ENCODE assay signal across 23 mouse cellular contexts in genomic region chr10:61305928-61306590, GRCm38 (mm10). TPM values are rescaled to one million over a fixed set of nuclear protein-coding genes. Genes with fewer than 3 reads are reported as not detected.
DNase-seq lines count a peak whose midpoint lies in the region; TF ChIP-seq lines count a peak whose summit lies in the region.
"Had no signal": no experiment of that assay in that cellular context is flagged by ENCODE, and none has a peak within 500 bp of the region (broad histone marks: within the 10 kb centered on the region; RNA-seq: fewer than 3 reads in every experiment).

No protein-coding gene starts in this region.

- WGBS in thymus, adult 2 months: 7% methylated on average over 13 of the region's 13 CpGs

- no peak for TF ChIP-seq CTCF in thymus, adult 2 months (IDR thresholded peaks at IDR 0.05; ENCODE audit: borderline replicate concordance, control insufficient read depth, extremely low read depth, insufficient read depth, low read length, poor library complexity)

- H3K27ac ChIP-seq in thymus, adult 2 months (ENCODE audit: control insufficient read depth, insufficient read depth, low read length): peak overlapping the region; percentile 27; the same call in 1 of the 2 replicates
- H3K27ac ChIP-seq: forebrain, embryonic 13.5 days; hindbrain, postnatal 0 days; limb, embryonic 15.5 days; midbrain, embryonic 12.5 days had no signal

- DNase-seq in spleen, postnatal 36 days (ENCODE audit: low spot score in 2 of 2): peak; percentile 23 to 26
- no peak for DNase-seq in spleen, adult 18-20 months
- peak; percentile 22 for DNase-seq in induced T-regulatory cell, adult 2 months (ENCODE audit: low read depth)
- DNase-seq in thymus, adult 2 months: peak; percentile 53
- DNase-seq in adrenal gland, postnatal 36 days: no peak
- no peak for DNase-seq in embryo, embryonic 9.5 days (ENCODE audit: extremely low spot score)
- DNase-seq in B cell, adult 2 months: no peak
- no peak for DNase-seq in adrenal gland, adult 8-10 months
- DNase-seq: adrenal gland, postnatal 10 days; cerebellum, adult 18-20 months; heart, postnatal 14 days; kidney, adult 8-10 months; kidney, postnatal 36 days had no signal

- no peaks in the 10 kb centered on the region for H3K36me3 ChIP-seq in thymus, adult 2 months (ENCODE audit: control insufficient read depth, insufficient read depth, low read length)
- H3K36me3 ChIP-seq: G1E; limb, embryonic 15.5 days; midbrain, embryonic 12.5 days had no signal

- H3K27me3 ChIP-seq in thymus, adult 2 months (ENCODE audit: control insufficient read depth, insufficient read depth, low read length): no peaks in the 10 kb centered on the region
- H3K27me3 ChIP-seq: forebrain, embryonic 13.5 days; limb, embryonic 15.5 days; midbrain, embryonic 12.5 days had no signal

- H3K4me1 ChIP-seq in thymus, adult 2 months (replicated peaks; ENCODE audit: control insufficient read depth, insufficient read depth, low read length): peaks cover 18% of the 10 kb centered on the region
- H3K4me1 ChIP-seq: forebrain, embryonic 13.5 days; midbrain, embryonic 12.5 days had no signal

- H3K4me3 ChIP-seq in thymus, adult 2 months (ENCODE audit: control insufficient read depth, insufficient read depth, low read length): no peak overlapping the region
- H3K4me3 ChIP-seq: forebrain, embryonic 13.5 days; limb, embryonic 15.5 days; midbrain, embryonic 12.5 days had no signal

- no peak for TF ChIP-seq POLR2A in thymus, adult 2 months (IDR thresholded peaks at IDR 0.05; ENCODE audit: control insufficient read depth, extremely low read depth, insufficient read depth, low read length, poor library complexity)

RNA-seq across cellular contexts. Expression of gene Prf1, which starts 8.4 kb away (rescaled TPM):
- polyA plus RNA-seq in thymus, adult 2 months (2012; rRNA removed): 5.7 and 6.1 TPM in 2 replicates
- total RNA-seq in adrenal gland, postnatal 36 days (2021): under 1 TPM in 1 of 2 experiments, not detected in 1; 0.26 TPM
- total RNA-seq in adrenal gland, adult 8-10 months (2022): under 1 TPM; 0.21 to 0.61 (median 0.31) TPM
- total RNA-seq: gastrocnemius, postnatal 4 days; heart, postnatal 14 days; hindbrain, postnatal 0 days; layer of hippocampus, postnatal 14 days; left cerebral cortex, postnatal 25 days had no signal
- polyA plus RNA-seq: cortical plate, adult 2 months; forebrain, embryonic 13.5 days; G1E; hindbrain, postnatal 0 days; midbrain, embryonic 12.5 days; stomach, embryonic 16.5 days had no signal

RNA-seq across cellular contexts. Expression of gene Adamts14, which starts 32.8 kb away (rescaled TPM):
- polyA plus RNA-seq in thymus, adult 2 months (2012; rRNA removed): 2.7 and 3.3 TPM in 2 replicates
- total RNA-seq in adrenal gland, postnatal 36 days (2021): 1 to 10 TPM; 2.1 to 3.9 TPM
- total RNA-seq in adrenal gland, adult 8-10 months (2022): 1 to 10 TPM; 1.7 to 3.9 (median 1.9) TPM
- total RNA-seq: G1E had no signal
- polyA plus RNA-seq: G1E had no signal

Comparison
In these comparisons a context has a peak if more than half of its experiments do, and no peak if none do; other contexts are left out.
1. DNase-seq: peak in spleen, postnatal 36 days (2 of 2), induced T-regulatory cell, adult 2 months (single experiment) and thymus, adult 2 months (single experiment); none in spleen, adult 18-20 months (0 of 2), adrenal gland, postnatal 36 days (0 of 2), embryo, embryonic 9.5 days (single experiment), B cell, adult 2 months (0 of 2) and adrenal gland, adult 8-10 months (single experiment).